Mouse (Mus musculus) neutrophil, adult 5-6 weeks (primary cell): ENCODE measurements around the gene Coq2. TPM values are rescaled to one million over a fixed set of nuclear protein-coding genes. Genes with fewer than 3 reads are reported as not detected.
A peak's percentile ranks its signal among the peaks of the same experiment; 100 is the strongest.

Experiments
- ATAC-seq: fragments of 151-379, 151-347 bp; 2 replicates; pipeline ENCODE4 v1.8.0; 2017; ENCODE audit warnings: mild to moderate bottlenecking, moderate TSS enrichment; ENCODE audit not compliant: insufficient number of reproducible peaks, poor library complexity, low FRiP score, severe bottlenecking; ENCODE audit errors: extremely low read depth
- total RNA-seq: library from RNA; stranded (forward); fragments of 200-1000 nt; gene quantifications from 2 replicates; pipeline ENCODE4 v1.2.3, GENCODE M21; 2017

The Coq2 gene
- total RNA-seq, 1 experiment from 2014 or later, result 38.6 TPM

DNA sequence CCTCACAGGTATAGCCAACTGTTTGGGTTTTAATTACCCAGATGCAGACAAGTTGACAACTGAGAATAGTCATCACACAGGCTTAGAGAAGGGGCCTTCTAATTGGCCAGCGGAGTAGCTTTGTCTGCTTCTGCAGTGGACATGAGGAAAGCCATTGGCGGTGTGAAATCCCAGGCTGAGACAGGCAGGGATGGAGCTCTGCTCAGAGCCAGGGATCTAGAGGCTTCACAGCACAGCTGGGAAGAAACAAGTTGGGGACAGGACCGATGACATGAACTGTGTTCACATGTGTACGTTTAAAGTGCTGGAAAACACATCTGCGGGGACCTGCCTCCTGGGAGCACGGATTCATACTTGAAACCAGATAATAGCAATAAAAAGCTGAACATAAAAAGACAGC, 48.4 kb downstream of the Coq2 start:
- ATAC-seq, result no peak

GRCm38 (mm10) chr5:100624743-100625360, 50.1 kb downstream of the Coq2 start:
- no peak for ATAC-seq

- ATAC-seq, result no peak
Measured at GRCm38 (mm10) chr5:100622509-100623163, 52.3 kb downstream of the Coq2 start.

DNA sequence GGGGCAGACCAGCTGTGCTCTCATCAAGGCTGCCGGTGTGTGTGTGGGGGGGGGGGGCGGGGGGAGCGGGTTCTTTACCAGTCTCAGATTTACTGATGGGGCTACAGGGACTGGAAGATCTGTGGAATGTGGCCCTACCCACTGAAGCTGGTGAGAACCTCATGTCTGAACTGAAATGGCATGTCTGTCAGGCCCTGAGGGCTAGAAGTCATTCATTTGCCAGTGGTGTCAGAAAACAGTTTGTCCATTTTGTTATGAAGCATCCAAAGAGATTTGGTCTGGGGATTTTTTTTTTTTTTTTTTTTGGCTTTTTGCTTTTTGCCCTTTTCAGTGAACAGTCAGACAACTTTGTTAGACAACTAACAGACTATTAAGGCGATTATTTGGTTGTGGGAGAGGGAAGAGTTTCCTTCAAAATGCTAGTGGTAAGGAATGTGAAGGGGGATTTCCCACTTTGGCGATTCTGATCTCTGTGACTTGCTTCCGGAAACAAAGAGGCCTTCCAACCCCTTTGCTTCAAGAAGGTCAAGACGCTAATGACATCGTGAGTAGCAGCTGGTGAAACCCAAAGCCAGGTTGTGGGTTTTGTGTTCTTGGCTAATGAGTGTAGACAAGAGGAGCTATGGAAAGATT, 52.9 kb downstream of the Coq2 start:
- no peak for ATAC-seq

GRCm38 (mm10) chr5:100620952-100621351, 54.0 kb downstream of the Coq2 start:
- no peak for ATAC-seq

- ATAC-seq, result no peak
Measured at GRCm38 (mm10) chr5:100619586-100620275, 55.2 kb downstream of the Coq2 start.

DNA sequence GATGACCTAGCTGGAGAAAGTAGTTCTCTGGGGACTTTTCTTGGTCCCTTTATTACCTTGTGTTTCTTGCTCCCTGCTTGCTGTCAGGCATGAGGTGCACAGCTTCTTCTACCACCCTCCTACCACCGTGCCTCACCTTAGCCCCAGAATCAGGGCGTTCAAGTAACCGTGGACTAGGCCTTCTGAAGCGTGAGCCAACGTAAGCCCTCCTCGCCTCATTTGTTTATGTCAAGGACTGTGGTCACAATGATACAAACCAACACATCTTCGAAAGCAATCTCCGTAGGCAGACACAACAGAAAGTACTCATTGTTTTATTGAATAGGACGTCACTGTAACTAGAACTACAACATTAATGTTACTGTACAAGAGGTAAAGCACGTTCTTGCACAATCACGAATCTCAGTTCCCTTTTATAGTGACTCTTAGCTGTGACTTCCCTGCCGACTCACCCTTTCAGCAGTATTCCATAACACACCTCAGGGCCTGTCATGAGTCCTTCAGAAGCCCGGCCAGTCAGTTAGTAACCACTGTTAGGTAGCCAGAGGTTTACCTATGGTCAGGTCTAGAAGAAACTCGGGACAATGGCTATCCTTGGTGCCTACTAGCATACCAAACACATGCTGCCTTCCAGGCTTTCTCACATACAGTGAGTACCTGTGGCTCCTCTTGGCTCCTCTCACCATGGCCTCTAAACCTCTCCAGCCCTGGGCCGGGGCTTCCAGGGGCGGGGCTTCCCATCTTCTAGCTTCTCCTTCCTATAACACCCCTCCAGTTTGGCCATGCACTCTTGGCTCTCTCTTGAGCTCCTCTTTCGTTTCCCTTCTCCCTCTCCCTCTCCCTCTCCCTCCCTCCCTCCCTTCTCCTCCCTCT, 60.8 kb downstream of the Coq2 start:
- ATAC-seq, result peak; percentile 87

DNA sequence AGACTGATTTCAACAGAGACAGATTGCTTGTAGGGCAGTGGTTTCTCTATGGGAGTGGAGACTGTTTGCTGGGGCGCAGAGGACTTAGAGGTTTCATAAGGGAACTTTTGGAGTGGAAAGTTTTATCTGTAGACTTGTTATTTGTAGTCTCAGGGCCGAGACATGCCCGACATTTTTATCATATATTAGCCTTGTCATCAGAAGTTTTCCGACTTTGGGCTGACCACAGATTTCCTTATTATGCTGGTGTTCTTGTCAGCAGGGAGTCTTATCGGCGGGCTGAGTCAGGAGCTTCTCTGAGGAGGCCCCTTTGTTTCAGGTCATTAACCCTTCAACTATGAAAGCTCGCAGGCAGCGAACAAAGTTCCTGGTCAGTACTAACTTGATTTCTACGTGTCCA, 67.1 kb downstream of the Coq2 start:
- ATAC-seq, result no peak

- ATAC-seq, result no peak
Measured at GRCm38 (mm10) chr5:100607090-100607762, 67.7 kb downstream of the Coq2 start.

- ATAC-seq, result no peak
Measured at GRCm38 (mm10) chr5:100605828-100606229, 69.1 kb downstream of the Coq2 start.

Other genes starting within 250 kb of the Coq2 start
- 29.6 and 32.9 TPM in 2 replicates for gene Lin54, start 174.5 kb downstream of the Coq2 start, total RNA-seq
- gene Cops4, start 156.8 kb downstream of the Coq2 start, total RNA-seq, result 70.2 and 76.5 TPM in 2 replicates
- 276 and 287 TPM in 2 replicates for gene Plac8, start 102.9 kb downstream of the Coq2 start, total RNA-seq
- gene Hpse, start 44.6 kb upstream of the Coq2 start, total RNA-seq, result 18.2 and 19.7 TPM in 2 replicates
- gene Helq, start 123.5 kb upstream of the Coq2 start, total RNA-seq, result 17.4 and 21.4 TPM in 2 replicates
- 46.3 and 69.6 TPM in 2 replicates for gene Mrps18c, start 123.5 kb upstream of the Coq2 start, total RNA-seq
- 16.4 and 16.7 TPM in 2 replicates for gene Abraxas1, start 145.8 kb upstream of the Coq2 start, total RNA-seq
- 25.6 and 27.3 TPM in 2 replicates for gene Gpat3, start 170.6 kb upstream of the Coq2 start, total RNA-seq